Mouse (Mus musculus): ENCODE measurements around the gene Kcnj15.

GRCm38 (mm10) chr16:95240688-95241087 is 16.7 kb upstream of the Kcnj15 start:
- no peak for TF ChIP-seq CTCF (IDR thresholded peaks at IDR 0.05; ENCODE audit: borderline replicate concordance, insufficient read depth, low read depth, low read length)
- no peak for TF ChIP-seq POLR2A (IDR thresholded peaks at IDR 0.05; ENCODE audit: borderline replicate concordance, insufficient read depth, low read length)

All from cerebellum, adult 2 months (tissue).